Mouse (Mus musculus) mature B cell (primary cell): ENCODE results near the gene Thrsp.

ENCODE experiments used
- in situ Hi-C: fragments of 300-500 bp; cut with MboI; formaldehyde crosslinking; loops from 2 replicates; pipeline ENCODE4 v1.14.3; 2019

The Thrsp gene

GRCm38 (mm10) chr7:97419163-97419562, 1.6 kb upstream of the Thrsp start:
- in situ Hi-C loops: no loop called here

GRCm38 (mm10) chr7:97418717-97419116, 1.2 kb upstream of the Thrsp start:
- in situ Hi-C loops: no loop called here

DNA sequence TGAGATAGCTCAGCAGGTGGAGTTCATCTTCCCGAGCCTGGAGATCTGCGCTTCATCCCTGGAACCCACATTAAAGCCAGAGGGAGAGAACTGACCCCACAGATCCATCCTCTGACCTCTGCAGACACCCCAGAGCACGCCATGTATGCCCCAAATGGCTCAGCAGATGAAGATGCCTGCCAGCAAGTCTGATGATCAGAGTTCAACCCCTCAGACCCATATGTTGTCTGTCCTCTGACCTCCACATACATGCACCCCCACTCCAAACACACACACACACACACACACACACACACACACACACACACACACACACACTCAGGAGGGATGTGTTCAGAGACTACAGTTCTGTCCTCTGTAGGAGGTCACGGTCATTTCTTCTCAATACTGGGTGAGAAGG, 1.1 kb downstream of the Thrsp start:
- in situ Hi-C loops: no loop called here

DNA sequence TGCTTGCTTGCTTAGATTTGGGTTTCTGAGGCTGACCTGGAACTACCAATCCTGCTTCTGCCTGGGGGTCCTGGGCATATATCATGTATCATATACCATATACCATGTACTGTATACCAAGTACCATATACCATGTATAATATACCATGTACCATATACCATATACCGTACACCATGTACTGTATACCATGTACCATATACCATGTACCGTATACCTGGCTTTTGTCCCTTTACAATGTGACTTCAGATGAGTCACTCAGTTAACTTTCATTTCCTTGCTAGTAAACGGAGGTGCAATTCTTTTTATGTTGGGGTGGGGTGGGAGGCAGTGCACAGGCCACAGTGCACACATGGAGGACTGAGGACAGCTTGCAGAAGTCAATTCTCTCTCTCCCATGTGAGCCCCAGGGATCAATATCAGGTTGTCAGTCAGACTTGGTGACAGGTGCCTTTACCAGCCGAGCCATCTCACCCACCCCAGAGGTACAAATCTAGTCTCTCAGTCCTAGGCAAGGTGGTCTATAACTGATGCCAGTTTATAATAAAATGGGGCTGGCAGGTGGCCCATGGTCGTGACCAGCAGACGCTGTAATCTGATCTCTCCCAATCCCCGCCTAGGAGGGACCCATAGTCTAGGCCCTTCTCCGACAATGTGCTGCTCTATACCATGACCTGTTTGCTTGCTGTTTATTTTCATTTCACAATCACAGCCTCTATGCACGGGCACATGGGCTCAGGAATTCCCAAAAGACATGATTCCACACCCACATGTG, 2.4 kb downstream of the Thrsp start:
- in situ Hi-C loops: no loop called here

- in situ Hi-C loops: no loop called here
Observed at GRCm38 (mm10) chr7:97414426-97414825, 3.1 kb downstream of the Thrsp start.

GRCm38 (mm10) chr7:97413981-97414380, 3.5 kb downstream of the Thrsp start:
- in situ Hi-C loops: no loop called here

- in situ Hi-C loops: no loop called here
Observed at GRCm38 (mm10) chr7:97411575-97411974, 6.0 kb downstream of the Thrsp start.

DNA sequence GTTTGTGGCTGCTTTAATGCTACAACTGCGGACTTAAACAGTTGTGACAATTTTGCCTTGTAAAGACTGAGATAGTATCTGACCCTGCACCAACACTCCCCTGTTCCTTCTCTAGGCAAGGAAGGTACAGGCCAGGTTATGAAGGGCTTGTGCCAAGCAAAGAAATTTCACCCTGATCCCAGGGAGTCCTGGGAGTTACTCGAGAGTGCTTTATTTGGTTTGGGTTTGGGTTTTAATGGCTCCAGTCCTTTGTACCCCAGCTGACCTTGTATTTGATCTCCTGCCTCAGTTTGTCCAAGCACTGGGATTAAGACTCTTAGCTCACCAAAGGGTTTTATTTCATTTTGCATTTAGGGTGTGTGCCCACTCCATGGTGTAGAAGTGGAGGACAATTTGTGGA, 6.4 kb downstream of the Thrsp start:
- in situ Hi-C loops: no loop called here

GRCm38 (mm10) chr7:97407145-97407544, 10.4 kb downstream of the Thrsp start:
- in situ Hi-C loops: no loop called here

- in situ Hi-C loops: no loop called here
Observed at GRCm38 (mm10) chr7:97399960-97400715, 17.4 kb downstream of the Thrsp start, which contains the start of gene Ndufc2. Gene Ndufc2, plus strand, starts transcription at chr7:97400003.

DNA sequence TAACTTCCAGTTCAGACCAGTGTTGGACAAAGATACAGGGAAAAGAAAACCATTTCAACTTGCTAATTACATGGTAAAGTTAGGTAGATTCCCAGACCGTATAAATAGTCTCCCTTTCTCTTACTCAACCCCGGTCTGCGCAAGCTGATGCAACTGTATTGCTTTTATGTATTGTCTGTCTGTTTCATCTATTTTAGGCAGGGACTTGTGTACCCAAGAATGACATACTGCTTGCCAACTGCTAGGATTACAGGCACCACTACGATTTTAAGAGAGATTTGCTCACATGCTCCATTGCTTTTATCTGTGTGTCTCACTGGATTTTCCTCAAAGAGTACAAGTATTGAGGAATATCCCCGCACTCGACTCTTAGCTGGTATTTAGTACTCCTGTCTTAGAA, 18.6 kb downstream of the Thrsp start:
- in situ Hi-C loops: no loop called here

- in situ Hi-C loops: no loop called here
Observed at GRCm38 (mm10) chr7:97394375-97394774, 23.2 kb downstream of the Thrsp start.

DNA sequence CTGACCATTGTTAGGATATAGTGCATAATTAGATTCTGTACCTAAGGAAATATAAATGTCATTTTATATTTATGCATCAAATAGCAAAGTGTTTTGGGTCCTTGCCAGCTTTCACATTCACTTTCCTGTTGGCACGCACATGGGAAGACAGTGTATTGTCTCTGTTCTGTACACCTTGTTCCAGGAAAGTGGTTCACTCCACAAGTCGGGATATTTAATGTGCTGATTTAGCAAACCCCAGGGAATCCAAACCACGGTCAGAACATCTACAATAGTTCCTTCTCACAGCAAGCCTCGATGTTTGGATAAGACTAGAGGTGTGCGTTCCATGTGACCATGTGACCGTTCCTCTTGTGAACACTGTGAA, 25.5 kb downstream of the Thrsp start:
- in situ Hi-C loops: no loop called here

DNA sequence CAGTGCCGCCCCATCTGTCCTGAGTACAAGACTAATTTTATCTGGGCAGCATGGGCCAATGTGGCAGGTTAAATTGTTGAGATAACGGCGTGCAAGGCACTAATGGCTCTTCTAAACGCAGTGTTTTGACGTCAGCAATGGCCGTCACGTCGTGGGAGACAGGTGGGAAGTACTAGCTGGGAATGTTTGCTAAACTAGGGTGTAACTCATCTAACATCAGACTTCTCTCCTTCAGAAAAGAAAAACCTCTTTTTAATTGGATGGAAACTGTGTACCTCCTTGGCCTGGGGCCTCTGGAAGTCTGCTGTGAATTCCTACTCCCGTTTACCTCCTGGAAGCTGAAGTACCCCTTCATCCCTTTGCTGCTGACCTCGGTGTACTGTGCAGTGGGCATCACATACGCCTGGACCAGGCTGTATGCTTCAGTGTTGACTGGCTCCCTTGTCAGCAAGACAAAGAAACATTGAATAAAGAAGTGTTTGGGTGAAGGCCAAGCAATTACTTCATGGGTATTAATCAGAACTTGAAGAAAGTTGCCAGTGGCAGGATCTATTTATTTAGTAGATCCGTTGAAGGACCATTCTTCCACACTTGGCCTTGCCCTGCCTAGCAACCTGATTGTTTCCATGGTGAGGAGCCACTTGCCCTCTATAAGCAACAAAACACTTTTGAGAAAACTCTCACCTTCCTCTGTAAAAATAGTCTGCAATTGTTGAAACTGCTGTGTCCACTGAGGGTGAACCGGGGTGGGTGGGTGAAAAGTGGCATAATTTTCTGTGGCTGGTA, 26.0 kb downstream of the Thrsp start:
- in situ Hi-C loops: no loop called here

- in situ Hi-C loops: no loop called here
Observed at GRCm38 (mm10) chr7:97388541-97388940, 29.0 kb downstream of the Thrsp start.

DNA sequence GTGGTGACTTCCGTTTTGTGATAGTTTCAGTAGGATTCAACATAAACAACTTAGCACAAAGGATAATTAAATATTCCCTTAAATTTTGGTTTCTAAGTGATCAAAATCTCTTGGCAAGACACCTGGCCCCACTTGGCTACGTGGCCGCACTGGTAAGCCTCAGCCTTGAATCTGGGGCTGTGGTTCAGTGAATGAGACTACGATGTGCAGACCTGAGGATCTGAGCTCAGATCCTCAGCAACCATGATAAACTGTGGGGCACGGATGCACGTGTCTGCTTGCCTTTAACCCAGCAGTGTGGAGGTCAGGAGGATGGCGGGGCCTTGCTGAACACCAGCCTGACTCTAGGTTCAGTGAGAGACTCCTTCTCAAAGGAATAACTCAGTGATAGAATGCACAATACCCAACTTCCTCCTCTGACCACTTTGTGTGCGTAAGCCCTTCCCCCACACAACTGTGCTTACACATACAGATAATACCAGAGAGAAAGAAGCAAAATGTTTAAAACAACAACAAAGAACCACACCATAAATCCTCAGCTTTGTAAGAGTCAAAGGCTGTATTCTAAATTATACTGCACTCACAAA, 29.9 kb downstream of the Thrsp start:
- in situ Hi-C loops: no loop called here

- in situ Hi-C loops: no loop called here
Observed at GRCm38 (mm10) chr7:97386806-97387370, 30.6 kb downstream of the Thrsp start.

- in situ Hi-C loops: no loop called here
Observed at GRCm38 (mm10) chr7:97386106-97386805, 31.3 kb downstream of the Thrsp start.

DNA sequence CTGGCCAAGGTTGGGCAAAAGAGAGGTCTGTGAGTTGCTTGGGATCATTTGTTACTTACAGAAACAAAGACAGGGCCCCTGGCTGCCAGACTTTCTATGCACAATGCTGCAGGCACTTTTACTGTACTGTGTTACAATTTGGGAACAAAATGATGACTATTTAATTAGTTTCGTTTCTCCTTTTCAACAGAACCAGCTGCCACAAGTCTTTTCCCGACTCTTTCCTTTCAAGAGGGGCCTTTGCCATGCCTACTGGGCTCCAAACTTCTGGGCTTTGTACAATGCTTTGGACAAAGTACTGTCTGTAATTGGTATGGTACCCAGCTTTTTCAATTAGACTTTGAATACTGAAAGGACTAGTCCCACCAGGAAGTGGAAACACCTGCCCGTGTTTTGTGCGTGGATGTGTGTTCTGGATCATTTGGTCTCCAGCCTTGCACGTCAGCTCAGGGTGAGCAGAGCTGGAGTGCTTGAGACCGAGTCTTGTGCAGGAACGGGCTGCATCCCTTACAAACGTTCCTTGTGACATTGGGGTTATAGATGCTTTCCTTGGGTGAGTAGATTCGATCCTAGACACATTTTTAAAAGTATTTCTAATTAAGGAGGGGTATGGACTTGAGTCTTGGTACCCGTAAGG, 33.9 kb downstream of the Thrsp start:
- in situ Hi-C loops: no loop called here

GRCm38 (mm10) chr7:97382661-97383060, 34.9 kb downstream of the Thrsp start:
- in situ Hi-C loops: no loop called here
